Mouse (Mus musculus) thymus, adult 2 months (tissue): Measurements from ENCODE around the gene Tomm6. TPM values are rescaled to one million over a fixed set of nuclear protein-coding genes. Genes with fewer than 3 reads are reported as not detected.

Source experiments
- DNase-seq: peaks from one replicate; pipeline ENCODE4 v3.0.0; 2021
- H3K27ac ChIP-seq: fragments of 200-500 bp; 2 replicates; pipeline ENCODE4 v1.5.1; 2012; ENCODE audit warnings: low read length, control low read depth; ENCODE audit not compliant: control insufficient read depth, insufficient read depth
- H3K27me3 ChIP-seq: fragments of 200-500 bp; 2 replicates; pipeline ENCODE4 v1.6.1; 2012; ENCODE audit warnings: mild to moderate bottlenecking, low read length, moderate library complexity, mixed read lengths; ENCODE audit not compliant: control insufficient read depth, insufficient read depth
- H3K36me3 ChIP-seq: fragments of 200-500 bp; 2 replicates; pipeline ENCODE4 v1.6.1; 2012; ENCODE audit warnings: mild to moderate bottlenecking, low read length, moderate library complexity; ENCODE audit not compliant: control insufficient read depth, insufficient read depth
- H3K4me1 ChIP-seq: fragments of 200-500 bp; replicated peaks from 2 replicates; pipeline ENCODE4 v1.6.1; 2012; ENCODE audit warnings: low read length; ENCODE audit not compliant: control insufficient read depth, insufficient read depth
- H3K4me3 ChIP-seq: fragments of 200-500 bp; 2 replicates; pipeline ENCODE4 v1.5.1; 2012; ENCODE audit warnings: mild to moderate bottlenecking, low read length, control low read depth, moderate library complexity; ENCODE audit not compliant: control insufficient read depth, insufficient read depth
- CTCF ChIP-seq: fragments of 200-500 bp; IDR thresholded peaks from 2 replicates; pipeline ENCODE4 v1.5.1; 2012; ENCODE audit warnings: mild to moderate bottlenecking, control low read depth, low read length, moderate library complexity, borderline replicate concordance; ENCODE audit not compliant: control insufficient read depth, poor library complexity, insufficient read depth; ENCODE audit errors: extremely low read depth
- POLR2A ChIP-seq: fragments of 200-500 bp; IDR thresholded peaks from 2 replicates; pipeline ENCODE4 v1.6.1; 2012; ENCODE audit warnings: mild to moderate bottlenecking, low read length, control low read depth, moderate library complexity; ENCODE audit not compliant: control insufficient read depth, poor library complexity, insufficient read depth; ENCODE audit errors: extremely low read depth
- WGBS: fragments of 180-500 bp; shearing (Covaris S2); methylation state at CpG from one replicate; pipeline ENCODE4 v1.1.7; 2018; 5-methylcytosine and 5-hydroxymethylcytosine counted together
- polyA plus RNA-seq: library from polyadenylated mRNA; depleted of rRNA; stranded (reverse); fragments of >200 nt; gene quantifications from 2 replicates; pipeline ENCODE4 v1.2.3, GENCODE M21; 2012

Tomm6 gene
- polyA plus RNA-seq, 1 experiment = 90.5 TPM

DNA sequence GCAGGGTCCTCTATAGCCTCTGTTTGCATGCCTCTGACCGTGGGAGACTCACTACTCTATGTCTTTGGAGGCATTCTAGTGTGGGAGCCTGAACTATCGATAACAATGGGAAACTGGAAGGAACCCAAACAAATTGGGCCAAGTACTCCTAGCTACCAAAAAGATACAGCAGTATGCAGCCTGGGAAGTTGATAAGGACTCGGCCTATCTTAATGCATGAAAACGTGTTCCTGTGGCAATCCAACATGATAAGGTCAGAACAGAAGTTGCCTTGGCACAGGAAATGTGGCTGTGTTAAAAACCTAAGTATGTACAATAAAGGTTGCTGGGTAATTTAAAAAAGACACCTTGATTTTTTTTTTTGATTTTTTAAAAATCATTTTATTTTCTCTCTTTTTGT, 33.0 kb upstream of the Tomm6 start:
- WGBS = 85% methylated on average over 4 of the region's 4 CpGs
- DNase-seq = no peak
- Histone ChIP-seq H3K27me3 (no peaks in the 10 kb centered on the region), H3K36me3 (no peaks in the 10 kb centered on the region), H3K27ac (no peak overlapping the region), H3K4me1 (no peaks in the 10 kb centered on the region), H3K4me3 (no peak overlapping the region)
- TF ChIP-seq CTCF = no peak

DNA sequence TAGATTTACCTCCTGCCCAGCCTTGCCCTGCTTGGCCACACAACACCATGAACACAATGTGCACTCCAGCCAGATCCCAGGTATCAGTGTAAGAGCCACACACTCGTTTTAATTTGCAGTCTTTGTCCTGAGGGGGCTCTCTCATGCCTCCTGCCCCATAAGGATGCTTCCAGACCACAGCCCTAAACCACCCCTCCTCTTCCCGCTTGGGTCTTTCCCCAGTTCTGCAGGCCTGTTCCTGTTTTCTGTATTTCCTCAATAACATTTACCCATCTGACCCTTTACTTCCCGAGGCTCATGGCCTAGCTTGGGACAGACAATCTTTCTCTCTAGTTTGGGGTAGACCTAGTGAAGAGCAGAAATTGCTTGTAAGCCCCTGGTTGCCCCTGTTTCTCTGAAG, 26.9 kb upstream of the Tomm6 start:
- 12% methylated on average over 3 of the region's 3 CpGs for WGBS
- Histone ChIP-seq H3K4me3 (no peak overlapping the region), H3K27ac (no peak overlapping the region), H3K27me3 (no peaks in the 10 kb centered on the region), H3K36me3 (no peaks in the 10 kb centered on the region), H3K4me1 (no peaks in the 10 kb centered on the region)
- no peak for TF ChIP-seq POLR2A
- no peak for TF ChIP-seq CTCF
- no peak for DNase-seq

DNA sequence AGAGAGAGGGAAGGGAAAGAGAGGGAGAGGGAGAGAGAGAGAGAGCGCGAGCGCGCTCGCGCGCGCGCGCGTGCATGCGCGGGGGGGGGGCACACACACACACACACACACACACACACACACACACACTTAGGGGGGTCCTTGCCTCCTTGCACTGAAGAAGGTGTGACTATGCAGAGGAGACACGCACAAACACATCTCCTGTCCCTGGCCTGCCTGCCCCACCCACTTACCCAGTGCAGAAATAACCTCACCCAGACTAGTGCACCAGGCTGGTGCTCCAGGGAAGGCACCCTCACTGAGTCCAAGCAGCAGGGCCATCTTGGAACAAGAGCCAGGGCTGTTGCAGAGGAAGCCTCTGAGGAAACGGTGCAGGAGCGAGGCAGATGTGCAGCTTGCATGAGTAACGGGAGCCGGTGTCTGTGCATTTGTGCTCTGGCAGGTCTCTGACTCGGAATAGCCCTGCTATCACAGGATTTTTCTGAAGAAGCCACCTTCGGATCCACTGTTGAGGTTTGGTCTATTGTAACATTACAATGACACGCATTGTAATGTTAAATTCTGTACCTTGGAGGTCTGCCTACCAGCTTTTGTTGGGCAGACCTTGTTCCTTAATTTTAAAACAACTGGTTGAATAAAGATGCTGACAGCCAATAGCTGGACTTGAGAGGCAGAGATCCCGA, 24.8 kb upstream of the Tomm6 start:
- no peak for DNase-seq
- Histone ChIP-seq H3K4me1 (no peaks in the 10 kb centered on the region), H3K27me3 (no peaks in the 10 kb centered on the region), H3K27ac (no peak overlapping the region), H3K36me3 (no peaks in the 10 kb centered on the region), H3K4me3 (no peak overlapping the region)
- no peak for TF ChIP-seq CTCF
- no peak for TF ChIP-seq POLR2A
- WGBS = 78% methylated on average over 21 of the region's 22 CpGs

DNA sequence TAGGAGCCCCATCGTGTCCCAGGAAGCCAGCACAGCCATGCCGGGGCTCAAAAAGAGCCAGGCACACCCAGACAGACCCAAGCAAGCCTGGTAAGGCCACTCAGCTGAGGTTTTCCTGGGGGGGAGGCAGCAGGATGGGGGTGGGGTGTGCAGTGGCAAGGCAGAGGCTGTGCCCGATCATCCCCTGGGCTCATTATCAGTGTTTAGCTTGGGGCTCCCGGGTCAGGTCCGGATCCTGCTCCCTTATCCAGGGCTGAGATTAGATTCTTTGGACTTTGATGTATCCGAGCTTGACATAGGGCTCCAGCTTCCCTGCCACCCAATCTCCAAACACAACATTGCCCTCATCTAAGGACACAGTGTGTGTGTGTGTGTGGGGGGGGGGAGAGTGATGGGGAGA, 23.7 kb upstream of the Tomm6 start:
- Histone ChIP-seq H3K4me1 (no peaks in the 10 kb centered on the region), H3K36me3 (no peaks in the 10 kb centered on the region), H3K4me3 (no peak overlapping the region), H3K27me3 (no peaks in the 10 kb centered on the region), H3K27ac (no peak overlapping the region)
- 88% methylated on average over 6 of the region's 6 CpGs for WGBS
- DNase-seq = no peak
- no peak for TF ChIP-seq POLR2A
- TF ChIP-seq CTCF = no peak

DNA sequence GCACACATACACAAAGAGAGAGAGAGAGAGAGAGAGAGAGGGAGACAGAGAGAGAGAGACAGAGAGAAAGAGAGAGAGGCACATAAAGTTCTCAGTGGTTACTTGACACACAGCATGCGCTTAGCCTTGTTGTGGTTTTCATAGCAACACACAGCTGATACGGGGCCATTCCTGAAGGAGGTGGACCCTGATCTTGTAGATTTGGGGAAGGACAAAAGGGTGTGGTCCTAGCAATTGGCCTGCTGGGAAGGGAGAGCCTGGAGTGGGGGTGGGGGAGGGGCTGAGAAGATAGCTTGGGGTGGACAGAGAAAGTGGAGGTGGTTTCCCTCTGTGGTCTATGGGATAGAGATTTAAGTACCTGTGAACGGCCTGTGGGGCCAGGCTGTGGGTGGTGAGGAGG, 21.9 kb upstream of the Tomm6 start:
- no peak overlapping the region for H3K27ac ChIP-seq
- H3K4me1 ChIP-seq = no peaks in the 10 kb centered on the region
- H3K4me3 ChIP-seq = no peak overlapping the region
- H3K36me3 ChIP-seq = no peaks in the 10 kb centered on the region
- WGBS = 14% methylated on average over 3 of the region's 3 CpGs
- DNase-seq = no peak
- H3K27me3 ChIP-seq = no peaks in the 10 kb centered on the region
- no peak for TF ChIP-seq CTCF
- no peak for TF ChIP-seq POLR2A

DNA sequence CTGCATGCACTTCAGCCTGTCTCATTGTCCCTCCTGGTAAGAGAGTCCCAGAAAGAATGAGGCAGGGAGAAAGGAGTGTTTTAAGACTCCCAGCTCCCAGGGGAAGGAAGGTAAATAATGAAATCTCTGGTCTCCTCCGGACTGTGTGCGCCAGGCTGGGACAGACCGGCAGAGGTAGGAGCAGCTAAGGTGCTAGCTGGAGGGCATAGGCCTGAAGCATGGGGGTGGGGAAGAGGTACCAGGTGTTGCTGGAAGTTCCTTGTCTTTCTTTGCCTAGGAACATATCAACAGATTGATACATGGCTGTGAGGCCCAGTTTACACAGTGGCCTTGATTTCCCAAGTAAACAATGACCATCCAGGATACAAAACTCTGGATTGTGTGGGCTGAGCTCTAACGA, 20.8 kb upstream of the Tomm6 start:
- Histone ChIP-seq H3K4me3 (no peak overlapping the region), H3K36me3 (no peaks in the 10 kb centered on the region), H3K4me1 (no peaks in the 10 kb centered on the region), H3K27me3 (no peaks in the 10 kb centered on the region), H3K27ac (no peak overlapping the region)
- 92% methylated on average over 4 of the region's 4 CpGs for WGBS
- TF ChIP-seq CTCF (no peak), POLR2A (no peak)
- DNase-seq = no peak

DNA sequence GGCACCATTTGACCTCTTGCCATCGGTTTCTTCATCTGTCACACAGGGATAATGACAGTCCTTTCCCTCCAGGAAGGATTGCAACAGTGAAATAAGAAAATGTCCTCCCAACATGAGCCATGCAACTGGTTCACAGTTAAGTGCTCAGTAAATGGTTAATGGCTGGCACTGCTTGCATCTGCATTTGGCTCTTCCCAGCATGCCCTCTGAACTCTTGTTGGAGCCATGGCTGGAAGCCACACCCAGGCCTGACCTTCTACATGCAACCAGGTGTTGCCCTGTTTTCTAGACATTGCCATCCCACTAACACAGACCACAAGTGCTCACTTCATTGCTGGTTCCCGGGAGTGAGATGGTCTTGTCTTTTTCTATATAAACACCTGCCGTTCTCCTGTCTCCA, 19.8 kb upstream of the Tomm6 start:
- Histone ChIP-seq H3K27ac (no peak overlapping the region), H3K36me3 (no peaks in the 10 kb centered on the region), H3K27me3 (no peaks in the 10 kb centered on the region), H3K4me3 (no peak overlapping the region), H3K4me1 (no peaks in the 10 kb centered on the region)
- TF ChIP-seq CTCF = no peak
- no peak for TF ChIP-seq POLR2A
- no peak for DNase-seq
- WGBS = 85% methylated on average over 3 of the region's 3 CpGs
